Mouse (Mus musculus) bone marrow, adult 2 months (tissue): ENCODE results near the gene Tprkb.

Source experiments
- CTCF ChIP-seq: fragments of 200-500 bp; IDR thresholded peaks from 2 replicates; pipeline ENCODE4 v1.5.1; 2011; ENCODE audit warnings: low read length, control low read depth; ENCODE audit not compliant: control insufficient read depth, insufficient read depth
- POLR2A ChIP-seq: fragments of 200-500 bp; IDR thresholded peaks from 2 replicates; pipeline ENCODE4 v1.6.1; 2011; ENCODE audit warnings: low read depth, mild to moderate bottlenecking, control low read depth, low read length, borderline replicate concordance; ENCODE audit not compliant: control insufficient read depth

GRCm38 (mm10) chr6:85916596-85916995 lies 4.9 kb downstream of the Tprkb start:
- TF ChIP-seq CTCF, result no peak
- TF ChIP-seq POLR2A, result no peak
